Mouse (Mus musculus): Measurements from ENCODE around the gene Jpt2. TPM values are rescaled to one million over a fixed set of nuclear protein-coding genes. Genes with fewer than 3 reads are reported as not detected.

Jpt2 gene
- polyA plus RNA-seq, 1 experiment from 2014 or later, result 101 TPM

GRCm38 (mm10) chr17:24894061-24894994 lies 66.2 kb downstream of the Jpt2 start:
- Histone ChIP-seq H3K27me3 (no peaks in the 10 kb centered on the region), H3K9ac (peak overlapping the region; percentile 87), H3K36me3 (peaks cover 56% of the 10 kb centered on the region), H3K4me2 (peak overlapping the region; percentile 97), H3K4me1 (replicated peaks) (peaks cover 46% of the 10 kb centered on the region), H3K27ac (replicated peaks) (peak overlapping the region; percentile 79), H3K9me3 (no peaks in the 10 kb centered on the region), H3K4me3 (peak overlapping the region; percentile 82)
- peak; percentile 23 for ATAC-seq (ENCODE audit: low FRiP score, low read depth)
- 12% methylated on average over 31 of the region's 31 CpGs for WGBS

GRCm38 (mm10) chr17:24893276-24893675 lies 67.2 kb downstream of the Jpt2 start:
- no peak for ATAC-seq (ENCODE audit: low FRiP score, low read depth)
- H3K9ac ChIP-seq, result no peak overlapping the region
- peaks cover 46% of the 10 kb centered on the region for H3K36me3 ChIP-seq
- 96% methylated on average over 2 of the region's 2 CpGs for WGBS
- H3K27me3 ChIP-seq, result no peaks in the 10 kb centered on the region
- H3K4me1 ChIP-seq (replicated peaks), result peaks cover 51% of the 10 kb centered on the region
- peak overlapping the region; percentile 82; the same call in 1 of the 2 replicates for H3K4me3 ChIP-seq
- no peak overlapping the region; the same call in 1 of the 2 replicates for H3K4me2 ChIP-seq
- H3K27ac ChIP-seq (replicated peaks), result no peak overlapping the region
- H3K9me3 ChIP-seq, result no peaks in the 10 kb centered on the region

GRCm38 (mm10) chr17:24892785-24893184 lies 67.7 kb downstream of the Jpt2 start:
- Histone ChIP-seq H3K9ac (no peak overlapping the region), H3K4me3 (no peak overlapping the region), H3K27me3 (no peaks in the 10 kb centered on the region), H3K36me3 (peaks cover 42% of the 10 kb centered on the region), H3K4me1 (replicated peaks) (peaks cover 51% of the 10 kb centered on the region), H3K9me3 (no peaks in the 10 kb centered on the region), H3K4me2 (no peak overlapping the region), H3K27ac (replicated peaks) (no peak overlapping the region)
- whole genome bisulfite sequencing, result 89% methylated on average over 12 of the region's 12 CpGs
- ATAC-seq (ENCODE audit: low FRiP score, low read depth), result no peak

GRCm38 (mm10) chr17:24891321-24891720 lies 69.2 kb downstream of the Jpt2 start:
- H3K4me3 ChIP-seq, result no peak overlapping the region
- WGBS, result 86% methylated on average over 13 of the region's 13 CpGs
- no peaks in the 10 kb centered on the region for H3K9me3 ChIP-seq
- H3K36me3 ChIP-seq, result peaks cover 39% of the 10 kb centered on the region
- H3K27me3 ChIP-seq, result no peaks in the 10 kb centered on the region
- H3K27ac ChIP-seq (replicated peaks), result no peak overlapping the region
- H3K4me2 ChIP-seq, result no peak overlapping the region
- peaks cover 47% of the 10 kb centered on the region for H3K4me1 ChIP-seq (replicated peaks)
- ATAC-seq (ENCODE audit: low FRiP score, low read depth), result no peak
- no peak overlapping the region for H3K9ac ChIP-seq

- WGBS, result 92% methylated on average over 19 of the region's 19 CpGs
- Histone ChIP-seq H3K9me3 (no peaks in the 10 kb centered on the region), H3K9ac (no peak overlapping the region), H3K27me3 (no peaks in the 10 kb centered on the region), H3K4me2 (no peak overlapping the region), H3K27ac (replicated peaks) (no peak overlapping the region), H3K36me3 (peaks cover 39% of the 10 kb centered on the region), H3K4me3 (no peak overlapping the region), H3K4me1 (replicated peaks) (peaks cover 42% of the 10 kb centered on the region)
- ATAC-seq (ENCODE audit: low FRiP score, low read depth), result no peak
These were observed 70.1 kb downstream of the Jpt2 start for GRCm38 (mm10) chr17:24890151-24891092.

- no peak overlapping the region for H3K4me2 ChIP-seq
- no peak for ATAC-seq (ENCODE audit: low FRiP score, low read depth)
- no peaks in the 10 kb centered on the region for H3K27me3 ChIP-seq
- peaks cover 38% of the 10 kb centered on the region for H3K4me1 ChIP-seq (replicated peaks)
- no peak overlapping the region for H3K9ac ChIP-seq
- H3K27ac ChIP-seq (replicated peaks), result no peak overlapping the region
- no peak overlapping the region for H3K4me3 ChIP-seq
- peaks cover 41% of the 10 kb centered on the region for H3K36me3 ChIP-seq
- WGBS, result 95% methylated on average over 3 of the region's 3 CpGs
- H3K9me3 ChIP-seq, result no peaks in the 10 kb centered on the region
These were observed 71.6 kb downstream of the Jpt2 start for GRCm38 (mm10) chr17:24888862-24889261.

Other genes with a start within 250 kb of the Jpt2 start
- not detected in 2 replicates for gene Rnf151, start 242.6 kb downstream of the Jpt2 start, polyA plus RNA-seq (2015; fragmentation: Nextera tagmentation; extraction: Ambion mirVana)
- gene Rps2, start 242.6 kb downstream of the Jpt2 start, polyA plus RNA-seq (2015; fragmentation: Nextera tagmentation; extraction: Ambion mirVana), result 753 and 774 TPM in 2 replicates
- gene Ndufb10, start 236.2 kb downstream of the Jpt2 start, polyA plus RNA-seq (2015; fragmentation: Nextera tagmentation; extraction: Ambion mirVana), result 290 TPM in 2 replicates
- 0.22 TPM in 1 of 2 replicates, not detected in the other for gene Rpl3l, start 232.9 kb downstream of the Jpt2 start, polyA plus RNA-seq (2015; fragmentation: Nextera tagmentation; extraction: Ambion mirVana)
- 19.4 and 20.8 TPM in 2 replicates for gene Msrb1, start 224.0 kb downstream of the Jpt2 start, polyA plus RNA-seq (2015; fragmentation: Nextera tagmentation; extraction: Ambion mirVana)
- 0.30 and 0.33 TPM in 2 replicates for gene Hs3st6, start 207.7 kb downstream of the Jpt2 start, polyA plus RNA-seq (2015; fragmentation: Nextera tagmentation; extraction: Ambion mirVana)
- gene Meiob, start 156.4 kb downstream of the Jpt2 start, polyA plus RNA-seq (2015; fragmentation: Nextera tagmentation; extraction: Ambion mirVana), result not detected in 2 replicates
- gene Hagh, start 120.5 kb downstream of the Jpt2 start, polyA plus RNA-seq (2015; fragmentation: Nextera tagmentation; extraction: Ambion mirVana), result 71.8 and 72.1 TPM in 2 replicates
- gene Fahd1, start 110.3 kb downstream of the Jpt2 start, polyA plus RNA-seq (2015; fragmentation: Nextera tagmentation; extraction: Ambion mirVana), result 20.5 and 20.7 TPM in 2 replicates
- 0.12 and 0.24 TPM in 2 replicates for gene Igfals, start 94.7 kb downstream of the Jpt2 start, polyA plus RNA-seq (2015; fragmentation: Nextera tagmentation; extraction: Ambion mirVana)
- gene Nubp2, start 74.3 kb downstream of the Jpt2 start, polyA plus RNA-seq (2015; fragmentation: Nextera tagmentation; extraction: Ambion mirVana), result 62.7 and 65.2 TPM in 2 replicates
- gene Spsb3, start 74.0 kb downstream of the Jpt2 start, polyA plus RNA-seq (2015; fragmentation: Nextera tagmentation; extraction: Ambion mirVana), result 78.5 and 87.6 TPM in 2 replicates
- 27.0 and 30.5 TPM in 2 replicates for gene Eme2, start 65.6 kb downstream of the Jpt2 start, polyA plus RNA-seq (2015; fragmentation: Nextera tagmentation; extraction: Ambion mirVana)
- 80.1 and 82.3 TPM in 2 replicates for gene Mrps34, start 65.6 kb downstream of the Jpt2 start, polyA plus RNA-seq (2015; fragmentation: Nextera tagmentation; extraction: Ambion mirVana)
- gene Nme3, start 64.2 kb downstream of the Jpt2 start, polyA plus RNA-seq (2015; fragmentation: Nextera tagmentation; extraction: Ambion mirVana), result 81.6 and 85.5 TPM in 2 replicates
- gene Mapk8ip3, start 23.7 kb downstream of the Jpt2 start, polyA plus RNA-seq (2015; fragmentation: Nextera tagmentation; extraction: Ambion mirVana), result 92.2 and 101 TPM in 2 replicates
- gene Cramp1l, start 55.1 kb upstream of the Jpt2 start, polyA plus RNA-seq (2015; fragmentation: Nextera tagmentation; extraction: Ambion mirVana), result 6.3 and 6.7 TPM in 2 replicates
- gene Ift140, start 55.4 kb upstream of the Jpt2 start, polyA plus RNA-seq (2015; fragmentation: Nextera tagmentation; extraction: Ambion mirVana), result 18.8 and 20.0 TPM in 2 replicates
- gene Tmem204, start 122.9 kb upstream of the Jpt2 start, polyA plus RNA-seq (2015; fragmentation: Nextera tagmentation; extraction: Ambion mirVana), result 10.9 TPM in 2 replicates
- 51.3 and 58.9 TPM in 2 replicates for gene Telo2, start 155.3 kb upstream of the Jpt2 start, polyA plus RNA-seq (2015; fragmentation: Nextera tagmentation; extraction: Ambion mirVana)
- not detected in 2 replicates for gene Ptx4, start 160.1 kb upstream of the Jpt2 start, polyA plus RNA-seq (2015; fragmentation: Nextera tagmentation; extraction: Ambion mirVana)
- gene Clcn7, start 172.7 kb upstream of the Jpt2 start, polyA plus RNA-seq (2015; fragmentation: Nextera tagmentation; extraction: Ambion mirVana), result 29.4 and 32.2 TPM in 2 replicates
- gene Ccdc154, start 201.8 kb upstream of the Jpt2 start, polyA plus RNA-seq (2015; fragmentation: Nextera tagmentation; extraction: Ambion mirVana), result not detected in 2 replicates
- gene Gm38655, start 214.8 kb upstream of the Jpt2 start, polyA plus RNA-seq (2015; fragmentation: Nextera tagmentation; extraction: Ambion mirVana), result not detected in 2 replicates
- 31.1 and 31.5 TPM in 2 replicates for gene BC003965, start 223.9 kb upstream of the Jpt2 start, polyA plus RNA-seq (2015; fragmentation: Nextera tagmentation; extraction: Ambion mirVana)
- gene Unkl, start 227.7 kb upstream of the Jpt2 start, polyA plus RNA-seq (2015; fragmentation: Nextera tagmentation; extraction: Ambion mirVana), result 15.1 and 16.2 TPM in 2 replicates

Measured in hindbrain, embryonic 15.5 days (tissue).